Mouse (Mus musculus) heart, adult 2 months (tissue): Measurements from ENCODE around the gene Alkbh3. TPM values are rescaled to one million over a fixed set of nuclear protein-coding genes. Genes with fewer than 3 reads are reported as not detected.
A peak's percentile ranks its signal among the peaks of the same experiment; 100 is the strongest.

ENCODE experiments used
- DNase-seq, 2 experiments: peaks; one replicate each; pipeline ENCODE4 v3.0.0; 2021
- H3K27ac ChIP-seq: fragments of 200-600 bp; 2 replicates; pipeline ENCODE4 v1.8.1; 2022
- H3K27me3 ChIP-seq: fragments of 200-500 bp; 2 replicates; pipeline ENCODE4 v1.6.1; 2012; ENCODE audit warnings: mild to moderate bottlenecking, low read length, inconsistent platforms, mixed read lengths; ENCODE audit not compliant: control insufficient read depth, insufficient read depth
- H3K36me3 ChIP-seq: fragments of 200-500 bp; 2 replicates; pipeline ENCODE4 v1.6.1; 2012; ENCODE audit warnings: low read length, inconsistent platforms; ENCODE audit not compliant: control insufficient read depth, insufficient read depth
- H3K4me1 ChIP-seq: fragments of 200-500 bp; 2 replicates; pipeline ENCODE4 v1.6.1; 2011; ENCODE audit warnings: low read length; ENCODE audit not compliant: control insufficient read depth, insufficient read depth
- H3K4me3 ChIP-seq: fragments of 200-600 bp; 2 replicates; pipeline ENCODE4 v1.8.1; 2022
- H3K79me2 ChIP-seq: fragments of 200-500 bp; replicated peaks from 2 replicates; pipeline ENCODE4 v1.6.1; 2012; ENCODE audit warnings: mild to moderate bottlenecking, inconsistent platforms, low read length, moderate library complexity, mixed read lengths; ENCODE audit not compliant: control insufficient read depth, insufficient read depth
- H3K9ac ChIP-seq: fragments of 200-500 bp; 2 replicates; pipeline ENCODE4 v1.6.1; 2012; ENCODE audit warnings: low read depth, mild to moderate bottlenecking, control low read depth, inconsistent platforms, low read length, mixed read lengths
- CTCF ChIP-seq: fragments of 200-600 bp; IDR thresholded peaks from 2 replicates; pipeline ENCODE4 v1.8.1; 2022; ENCODE audit warnings: antibody characterized with exemption, mild to moderate bottlenecking, moderate library complexity
- EP300 ChIP-seq: fragments of 200-500 bp; IDR thresholded peaks from 2 replicates; pipeline ENCODE4 v1.6.1; 2011; ENCODE audit warnings: low read depth, low read length, control low read depth; ENCODE audit not compliant: insufficient read depth
- POLR2A ChIP-seq: fragments of 200-500 bp; IDR thresholded peaks from 2 replicates; pipeline ENCODE4 v1.6.1; 2011; ENCODE audit warnings: mild to moderate bottlenecking, low read depth, low read length, control low read depth; ENCODE audit not compliant: insufficient read depth
- WGBS: fragments of 180-500 bp; shearing (Covaris S2); methylation state at CpG from one replicate; pipeline ENCODE4 v1.1.7; 2018; 5-methylcytosine and 5-hydroxymethylcytosine counted together
- intact Hi-C: fragments of 180-260 bp; cut with DNase I; formaldehyde crosslinking; loops from one replicate; pipeline ENCODE4 v1.15.1; 2025
- polyA plus RNA-seq: library from polyadenylated mRNA; depleted of rRNA; stranded (reverse); fragments of >200 nt; gene quantifications from 2 replicates; pipeline ENCODE4 v1.2.3, GENCODE M21; 2012
- total RNA-seq, 2 experiments: library from RNA; stranded (reverse); gene quantifications; 2 replicates each; pipeline ENCODE4 v1.2.3; 2021

The Alkbh3 gene
- total and polyA plus RNA-seq, 3 experiments: 47.5 to 54.3 (median 53.5) TPM

GRCm38 (mm10) chr2:93954781-93955578 is 55.6 kb downstream of the Alkbh3 start:
- no peaks in the 10 kb centered on the region for H3K79me2 ChIP-seq
- peak overlapping the region; percentile 52 for H3K27ac ChIP-seq
- H3K4me1 ChIP-seq: peaks cover 3% of the 10 kb centered on the region
- peaks cover 6% of the 10 kb centered on the region; the same call in 1 of the 2 replicates for H3K27me3 ChIP-seq
- WGBS: 1% methylated on average over 32 of the region's 32 CpGs
- DNase-seq: no peak
- H3K4me3 ChIP-seq: peak overlapping the region; percentile 18
- intact Hi-C loops: loop anchor here (5.0 kb wide), 1 partner anchor 48 kb away; no protein-coding TSS in a partner anchor
- no peaks in the 10 kb centered on the region for H3K36me3 ChIP-seq
- H3K9ac ChIP-seq: peak overlapping the region; percentile 28
- TF ChIP-seq CTCF (no peak), EP300 (no peak), POLR2A (no peak)

DNA sequence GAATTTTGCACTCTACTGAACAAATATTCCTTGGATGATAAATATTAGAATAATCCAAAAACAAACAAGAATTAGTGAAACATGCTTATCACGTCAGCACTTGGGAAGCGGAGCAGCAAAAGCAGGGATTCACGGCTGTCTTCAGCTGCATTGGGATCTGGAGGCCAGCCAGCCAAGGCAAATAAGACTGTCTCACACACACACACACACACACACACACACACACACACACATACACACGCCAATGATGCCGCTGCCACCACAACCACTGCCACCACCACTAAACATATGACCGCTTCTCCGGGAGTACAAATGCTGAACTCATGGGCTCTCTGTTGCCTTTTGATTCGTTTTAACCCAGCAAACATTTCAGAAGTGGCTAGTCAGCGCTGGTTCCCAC is 56.9 kb downstream of the Alkbh3 start:
- Histone ChIP-seq H3K4me1 (peaks cover 3% of the 10 kb centered on the region), H3K27ac (no peak overlapping the region), H3K79me2 (no peaks in the 10 kb centered on the region), H3K4me3 (no peak overlapping the region), H3K27me3 (peaks cover 6% of the 10 kb centered on the region; the same call in 1 of the 2 replicates), H3K9ac (no peak overlapping the region), H3K36me3 (no peaks in the 10 kb centered on the region)
- no peak for DNase-seq
- intact Hi-C loops: no loop called here
- 87% methylated on average over 9 of the region's 9 CpGs for WGBS
- TF ChIP-seq POLR2A: no peak
- TF ChIP-seq EP300: no peak
- TF ChIP-seq CTCF: no peak

- H3K4me1 ChIP-seq: peaks cover under 1% of the 10 kb centered on the region
- no peak overlapping the region for H3K9ac ChIP-seq
- no peaks in the 10 kb centered on the region for H3K79me2 ChIP-seq
- WGBS: 45% methylated on average over 5 of the region's 5 CpGs
- H3K27me3 ChIP-seq: no peaks in the 10 kb centered on the region
- intact Hi-C loops: no loop called here
- no peak for DNase-seq
- no peaks in the 10 kb centered on the region for H3K36me3 ChIP-seq
- no peak overlapping the region for H3K4me3 ChIP-seq
- no peak overlapping the region for H3K27ac ChIP-seq
- TF ChIP-seq EP300 (no peak), CTCF (no peak), POLR2A (no peak)
Measured at GRCm38 (mm10) chr2:93946976-93947375, 63.6 kb downstream of the Alkbh3 start.

DNA sequence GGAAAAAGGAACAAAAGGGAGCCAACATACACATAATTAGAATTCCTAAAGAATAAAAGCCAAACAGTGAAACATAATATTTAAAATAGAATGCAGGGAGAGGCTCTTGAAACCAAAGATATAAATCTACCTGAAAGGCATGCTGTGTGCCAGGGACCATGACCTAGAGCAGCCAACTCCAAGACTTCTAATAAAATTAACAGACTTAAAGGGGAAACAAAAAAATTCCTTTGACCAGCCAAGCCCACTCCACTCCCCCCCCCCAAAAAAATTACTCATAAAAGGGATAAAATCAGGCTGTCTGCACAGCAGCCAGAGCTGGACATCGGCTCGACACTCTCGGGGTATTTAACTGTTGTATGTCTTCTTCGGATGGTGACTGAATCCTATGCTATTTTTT is 65.8 kb downstream of the Alkbh3 start:
- DNase-seq: no peak
- intact Hi-C loops: no loop called here
- Histone ChIP-seq H3K4me3 (no peak overlapping the region), H3K4me1 (peaks cover 3% of the 10 kb centered on the region), H3K79me2 (no peaks in the 10 kb centered on the region), H3K36me3 (no peaks in the 10 kb centered on the region), H3K27me3 (no peaks in the 10 kb centered on the region), H3K27ac (no peak overlapping the region), H3K9ac (no peak overlapping the region)
- WGBS: 86% methylated on average over 4 of the region's 4 CpGs
- TF ChIP-seq CTCF (no peak), EP300 (no peak), POLR2A (no peak)

DNA sequence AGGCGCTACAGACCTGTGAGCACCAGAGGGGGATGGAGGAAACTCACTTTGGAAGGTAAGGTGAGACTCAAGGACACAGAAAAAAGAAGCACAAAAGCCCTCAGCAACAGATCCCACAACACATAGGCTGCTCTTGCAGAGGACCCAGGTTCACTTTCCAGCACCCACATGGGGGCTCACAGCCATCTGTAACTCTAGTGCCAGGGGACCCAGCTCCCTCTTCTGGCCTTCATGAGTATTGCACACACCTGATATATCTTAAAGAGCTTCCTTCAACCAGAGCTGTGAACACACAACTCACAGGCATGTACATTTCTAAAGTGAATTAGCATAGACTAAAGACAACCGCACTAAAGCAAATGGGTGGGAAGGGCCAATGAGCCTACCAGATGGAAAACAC is 66.5 kb downstream of the Alkbh3 start:
- H3K27me3 ChIP-seq: no peaks in the 10 kb centered on the region
- no peak overlapping the region for H3K9ac ChIP-seq
- H3K27ac ChIP-seq: no peak overlapping the region
- H3K4me1 ChIP-seq: peaks cover 3% of the 10 kb centered on the region
- DNase-seq: no peak
- H3K79me2 ChIP-seq: no peaks in the 10 kb centered on the region
- 94% methylated on average over 2 of the region's 2 CpGs for WGBS
- no peaks in the 10 kb centered on the region for H3K36me3 ChIP-seq
- intact Hi-C loops: no loop called here
- no peak overlapping the region for H3K4me3 ChIP-seq
- TF ChIP-seq POLR2A: no peak
- peak; percentile 36 for TF ChIP-seq CTCF
- TF ChIP-seq EP300: no peak

DNA sequence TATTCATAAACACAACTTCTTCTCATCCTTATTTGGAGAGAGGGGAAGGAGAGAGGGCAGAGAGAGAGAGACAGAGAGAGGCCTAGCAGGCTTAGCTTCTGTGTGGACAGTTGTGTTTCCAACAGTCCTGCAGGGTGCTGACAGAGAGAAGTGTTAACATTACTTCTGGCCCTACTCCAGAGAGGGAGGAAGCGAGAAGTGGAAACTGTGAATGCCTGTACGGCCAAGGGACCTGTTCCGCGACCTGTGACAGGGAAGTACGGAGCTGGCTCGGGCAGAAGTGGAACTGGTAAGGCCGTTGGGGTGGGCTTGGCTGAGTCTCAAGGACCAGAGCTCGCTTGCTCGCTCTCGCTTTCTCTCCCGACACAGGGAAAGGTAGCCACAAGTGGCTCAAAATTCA is 68.9 kb downstream of the Alkbh3 start:
- H3K4me1 ChIP-seq: peaks cover 3% of the 10 kb centered on the region
- no peaks in the 10 kb centered on the region for H3K36me3 ChIP-seq
- no peaks in the 10 kb centered on the region for H3K79me2 ChIP-seq
- no peak overlapping the region for H3K27ac ChIP-seq
- no peaks in the 10 kb centered on the region for H3K27me3 ChIP-seq
- no peak for TF ChIP-seq CTCF
- TF ChIP-seq EP300: no peak
- TF ChIP-seq POLR2A: no peak
- H3K9ac ChIP-seq: no peak overlapping the region
- DNase-seq: peak in 1 of 2 experiments; percentile 33
- 12% methylated on average over 11 of the region's 11 CpGs for WGBS
- no peak overlapping the region for H3K4me3 ChIP-seq
- intact Hi-C loops: no loop called here
